Mouse (Mus musculus): ENCODE measurements at regions not wholly inside any gene's neighbourhood (a gene's known extent, or its start where the extent isn't known, plus 50 kb on each side); places are given as distances from the start of the nearest gene placed in this dataset.
"Not testable (repeated sequence)": the region's sequence is repeated elsewhere in the genome, so short reads cannot be mapped to it uniquely, and the experiment has no call there.

DNA sequence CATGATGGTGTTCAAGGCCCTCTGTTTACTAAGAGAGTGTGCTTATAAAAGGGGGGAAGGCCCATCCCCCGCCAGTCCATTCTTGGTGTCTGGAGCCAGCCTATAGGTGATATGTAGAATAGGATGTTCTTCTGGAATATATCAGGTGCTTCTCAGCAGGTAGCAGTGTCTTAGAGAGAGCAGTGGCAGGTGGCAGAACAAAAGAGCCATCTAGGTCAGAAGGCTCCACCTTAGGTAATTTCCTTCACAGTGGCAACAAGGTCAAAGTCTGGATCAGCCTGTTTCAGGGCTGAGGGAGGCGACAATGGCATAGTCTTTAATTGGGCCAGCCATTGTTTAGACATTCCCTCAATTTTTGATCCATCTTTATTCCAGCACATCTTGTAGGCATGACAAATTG, 107.9 kb upstream of the Cst10 start:
- not testable (repeated sequence) for TF ChIP-seq CTCF, EP300 (IDR thresholded peaks at IDR 0.05; ENCODE audit: low read depth)
